Mouse (Mus musculus): ENCODE data around the gene Bach2.

Bach2 gene

DNA sequence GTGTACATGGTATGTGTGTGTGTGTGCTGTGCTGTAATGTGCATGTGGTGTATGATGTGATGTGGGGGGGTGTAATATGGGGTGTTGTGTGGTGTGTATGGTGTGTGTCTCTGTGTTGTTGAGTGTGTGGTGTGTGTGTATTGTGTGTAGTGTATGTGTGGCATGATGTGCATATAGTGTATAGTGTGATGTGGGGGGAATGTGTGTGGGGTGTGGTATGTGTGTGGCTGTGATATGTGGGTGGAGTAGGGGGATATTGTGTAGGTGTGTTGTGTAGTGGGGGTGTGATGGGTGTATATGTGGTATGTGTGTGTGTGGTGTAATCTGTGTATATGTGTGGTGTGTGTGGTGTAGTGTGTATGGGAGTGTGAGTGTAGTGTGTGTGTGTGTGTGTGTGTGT is 15.0 kb upstream of the Bach2 start:
- in situ Hi-C loops (cut with MboI), result no loop called here

GRCm38 (mm10) chr4:32225191-32225590 is 13.4 kb upstream of the Bach2 start:
- in situ Hi-C loops (cut with MboI), result no loop called here

GRCm38 (mm10) chr4:32227970-32228557 is 10.5 kb upstream of the Bach2 start:
- in situ Hi-C loops (cut with MboI), result no loop called here

- in situ Hi-C loops (cut with MboI), result no loop called here
These were observed 9.3 kb upstream of the Bach2 start for GRCm38 (mm10) chr4:32229266-32229665.

- in situ Hi-C loops (cut with MboI), result loop anchor here (5.0 kb wide), 1 partner anchor 74 kb away; no protein-coding TSS in a partner anchor
These were observed 7.1 kb upstream of the Bach2 start for GRCm38 (mm10) chr4:32231258-32232055.

- in situ Hi-C loops (cut with MboI), result no loop called here
These were observed 2.5 kb upstream of the Bach2 start for GRCm38 (mm10) chr4:32235920-32236705.

- in situ Hi-C loops (cut with MboI), result no loop called here
These were observed 531 bp downstream of the Bach2 start for GRCm38 (mm10) chr4:32238921-32239748.

DNA sequence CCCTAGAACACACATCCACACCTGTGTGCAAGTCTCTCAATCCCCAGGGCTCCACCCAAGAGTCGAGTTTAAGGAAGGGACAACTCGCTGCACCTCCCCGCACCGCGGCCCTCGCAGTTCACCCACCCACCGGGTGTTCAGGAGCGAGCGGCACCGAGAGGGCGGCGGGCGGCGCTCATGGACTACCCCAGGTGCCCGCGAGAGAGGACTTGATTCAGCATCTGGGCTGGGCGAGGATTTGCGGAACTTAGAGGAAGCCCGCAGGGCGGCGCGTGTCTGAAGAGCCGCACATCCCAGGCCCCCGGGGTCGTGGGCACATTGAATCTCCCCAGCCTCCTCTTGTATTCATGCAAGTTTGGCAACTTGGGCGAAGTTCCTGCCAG is 1.1 kb downstream of the Bach2 start:
- in situ Hi-C loops (cut with MboI), result no loop called here

DNA sequence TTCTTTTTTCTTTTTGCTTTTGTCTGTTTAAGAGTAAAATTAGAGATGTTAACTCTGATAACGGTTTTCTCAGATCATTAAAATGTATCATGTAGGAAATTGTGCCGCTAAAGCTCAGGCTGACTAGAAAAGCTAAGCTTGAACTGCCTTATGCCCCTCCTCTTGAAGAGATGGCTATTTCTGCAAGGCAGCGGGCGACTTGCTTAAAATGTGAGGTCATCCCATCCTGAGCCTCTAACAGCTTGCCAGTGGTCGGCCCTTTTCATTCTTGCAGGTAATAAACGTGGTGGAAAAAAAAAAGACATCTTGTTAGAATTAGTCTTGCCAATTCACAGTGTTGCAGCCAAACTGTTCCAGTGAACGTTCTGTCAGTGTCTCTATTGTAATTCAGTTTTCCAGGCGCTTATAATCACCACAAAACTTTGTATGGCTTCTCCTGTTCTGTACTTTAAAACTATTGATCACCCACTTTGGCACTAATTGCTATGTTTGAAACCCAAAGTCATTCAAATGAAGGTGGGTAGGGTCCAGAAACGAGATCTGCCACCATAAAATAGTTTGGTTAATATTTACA is 1.9 kb downstream of the Bach2 start:
- in situ Hi-C loops (cut with MboI), result no loop called here

- in situ Hi-C loops (cut with MboI), result no loop called here
These were observed 2.9 kb downstream of the Bach2 start for GRCm38 (mm10) chr4:32241351-32241980.

DNA sequence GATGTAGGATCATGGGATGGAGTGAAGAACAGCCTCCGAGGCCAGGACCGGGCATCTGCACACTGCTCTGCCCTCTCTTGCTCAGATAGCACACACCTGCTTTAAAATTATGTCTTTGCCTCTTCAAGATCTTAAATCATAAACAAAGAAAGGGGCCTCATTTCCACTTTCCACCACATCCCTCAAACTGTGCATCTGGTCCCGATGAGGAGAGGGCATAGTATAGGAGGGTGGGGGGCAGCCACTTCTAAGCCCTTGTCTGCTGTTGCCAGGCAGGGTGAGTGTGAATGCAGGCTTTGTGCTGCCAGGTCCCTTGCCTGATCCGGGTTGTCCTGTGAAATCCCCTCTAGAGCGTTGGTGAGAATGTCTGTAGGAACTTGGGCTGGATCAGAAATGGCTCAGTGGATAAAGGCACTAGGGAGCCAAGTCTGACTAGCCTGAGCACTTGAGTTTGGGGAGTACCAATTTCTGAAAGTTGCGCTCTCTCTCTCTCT is 3.6 kb downstream of the Bach2 start:
- in situ Hi-C loops (cut with MboI), result no loop called here

DNA sequence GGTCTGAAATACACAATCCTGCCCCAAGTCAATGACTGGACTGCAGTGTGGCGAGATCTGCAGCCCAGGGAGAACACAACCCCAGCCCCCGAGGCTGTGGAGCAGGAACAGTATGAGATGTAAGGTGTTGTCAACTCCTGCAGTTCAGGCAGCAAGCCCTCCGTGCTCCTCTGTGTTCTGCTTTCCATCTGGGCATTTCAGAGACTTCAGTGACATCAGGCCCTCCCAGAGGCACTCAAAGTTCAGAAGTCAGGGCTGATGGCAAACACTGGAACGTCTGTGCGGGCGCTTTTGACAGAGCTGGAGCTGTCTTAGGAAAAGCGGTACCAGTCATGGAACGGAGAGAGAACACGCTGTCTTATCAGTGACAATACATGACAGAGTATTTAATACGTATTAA is 4.9 kb downstream of the Bach2 start:
- in situ Hi-C loops (cut with MboI), result no loop called here

DNA sequence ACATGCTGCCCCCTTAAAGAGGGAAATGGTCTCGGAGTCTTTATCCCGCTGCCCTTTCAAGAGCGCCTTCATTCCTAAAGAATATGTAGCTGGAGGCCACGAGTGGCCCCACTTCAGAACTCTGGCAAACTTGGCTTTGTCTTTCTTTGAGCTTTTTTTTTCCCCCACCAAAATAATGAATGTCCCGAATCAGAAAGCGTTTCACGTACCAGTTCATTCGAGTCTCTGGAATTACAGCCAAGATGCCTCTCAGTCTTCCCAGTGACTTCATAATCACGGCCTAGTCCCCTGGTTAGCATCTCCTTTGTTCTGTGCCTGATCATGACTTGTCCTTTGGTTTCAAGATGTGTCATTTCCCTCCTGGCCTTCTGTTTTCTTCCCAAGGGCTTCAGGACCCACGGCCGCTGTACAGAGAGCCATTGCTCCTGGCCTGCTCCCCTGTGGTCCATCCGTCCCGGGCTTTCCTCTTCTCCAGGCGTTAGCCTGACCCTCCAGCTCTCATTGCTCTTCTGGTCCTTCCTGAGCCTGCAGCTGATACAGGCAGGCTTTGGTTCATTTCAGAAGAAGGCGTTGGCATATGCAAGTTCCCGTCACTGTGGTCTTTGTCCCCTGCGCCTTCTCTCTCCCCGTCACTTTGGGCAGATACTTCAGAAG is 5.6 kb downstream of the Bach2 start:
- in situ Hi-C loops (cut with MboI), result no loop called here

GRCm38 (mm10) chr4:32245586-32245985 is 7.0 kb downstream of the Bach2 start:
- in situ Hi-C loops (cut with MboI), result no loop called here

GRCm38 (mm10) chr4:32246020-32246419 is 7.4 kb downstream of the Bach2 start:
- in situ Hi-C loops (cut with MboI), result no loop called here

GRCm38 (mm10) chr4:32246801-32247200 is 8.2 kb downstream of the Bach2 start:
- in situ Hi-C loops (cut with MboI), result no loop called here

- in situ Hi-C loops (cut with MboI), result no loop called here
These were observed 9.0 kb downstream of the Bach2 start for GRCm38 (mm10) chr4:32247463-32248113.

- in situ Hi-C loops (cut with MboI), result no loop called here
These were observed 9.6 kb downstream of the Bach2 start for GRCm38 (mm10) chr4:32248236-32248635.

DNA sequence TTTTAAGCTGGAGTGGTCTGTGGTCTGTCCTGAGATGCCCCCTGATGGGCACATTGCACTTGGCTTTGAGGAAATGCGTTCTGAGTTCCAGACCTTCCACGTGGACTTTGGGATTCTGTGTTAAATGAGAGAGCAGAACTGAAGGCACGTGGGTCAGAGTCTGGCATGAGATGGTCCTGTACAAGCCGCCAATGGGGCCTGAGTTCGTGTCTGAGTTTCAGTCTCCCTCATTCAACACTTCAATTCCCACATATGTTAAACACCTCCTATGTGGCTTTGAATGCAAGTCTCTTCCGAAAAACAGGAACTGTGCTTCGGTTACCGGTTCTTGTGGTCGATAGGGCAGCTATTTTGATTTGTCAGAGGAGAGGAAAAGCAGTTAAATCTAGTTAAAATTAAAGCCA is 10.4 kb downstream of the Bach2 start:
- in situ Hi-C loops (cut with MboI), result no loop called here
